Mouse (Mus musculus) lung, embryonic 16.5 days (tissue): ENCODE measurements around the gene Pola2. TPM values are rescaled to one million over a fixed set of nuclear protein-coding genes. Genes with fewer than 3 reads are reported as not detected.

Experiments
- polyA plus RNA-seq: library from polyadenylated mRNA; unstranded; fragments of >200 nt; fragmentation: Nextera tagmentation; extraction: Ambion mirVana; gene quantifications from 2 replicates; pipeline ENCODE4 v1.2.1, GENCODE M21; 2015

Gene Pola2
- polyA plus RNA-seq, 1 experiment from 2014 or later = 70.0 TPM

Other genes starting within 250 kb of the Pola2 start
- gene Ehbp1l1, start 237.9 kb downstream of the Pola2 start, polyA plus RNA-seq = 25.3 and 25.9 TPM in 2 replicates
- gene Fam89b, start 234.5 kb downstream of the Pola2 start, polyA plus RNA-seq = 89.1 and 92.9 TPM in 2 replicates
- 52.3 and 61.9 TPM in 2 replicates for gene Ltbp3, start 223.3 kb downstream of the Pola2 start, polyA plus RNA-seq
- 76.3 and 83.2 TPM in 2 replicates for gene Scyl1, start 192.8 kb downstream of the Pola2 start, polyA plus RNA-seq
- gene Frmd8, start 88.9 kb downstream of the Pola2 start, polyA plus RNA-seq = 56.4 and 61.1 TPM in 2 replicates
- gene Slc25a45, start 86.4 kb downstream of the Pola2 start, polyA plus RNA-seq = 5.7 and 6.2 TPM in 2 replicates
- gene Tigd3, start 70.1 kb downstream of the Pola2 start, polyA plus RNA-seq = 2.5 and 3.2 TPM in 2 replicates
- 155 TPM in 2 replicates for gene Dpf2, start 51.2 kb downstream of the Pola2 start, polyA plus RNA-seq
- gene Cdc42ep2, start 39.4 kb downstream of the Pola2 start, polyA plus RNA-seq = 15.6 and 17.1 TPM in 2 replicates
- not detected in 2 replicates for gene Slc22a20, start 21.9 kb upstream of the Pola2 start, polyA plus RNA-seq
- 12.3 and 12.8 TPM in 2 replicates for gene Capn1, start 51.7 kb upstream of the Pola2 start, polyA plus RNA-seq
- gene Syvn1, start 82.4 kb upstream of the Pola2 start, polyA plus RNA-seq = 27.7 and 31.7 TPM in 2 replicates
- 72.9 and 74.6 TPM in 2 replicates for gene Mrpl49, start 93.6 kb upstream of the Pola2 start, polyA plus RNA-seq
- gene Fau, start 93.6 kb upstream of the Pola2 start, polyA plus RNA-seq = 757 and 774 TPM in 2 replicates
- 26.2 and 28.6 TPM in 2 replicates for gene Znhit2, start 97.0 kb upstream of the Pola2 start, polyA plus RNA-seq
- gene Tm7sf2, start 104.2 kb upstream of the Pola2 start, polyA plus RNA-seq = 12.1 and 19.6 TPM in 2 replicates
- gene Vps51, start 113.0 kb upstream of the Pola2 start, polyA plus RNA-seq = 67.4 and 77.5 TPM in 2 replicates
- gene Tmem262, start 115.8 kb upstream of the Pola2 start, polyA plus RNA-seq = not detected in 2 replicates
- gene Gm28374, start 118.1 kb upstream of the Pola2 start, polyA plus RNA-seq = 1.4 and 1.5 TPM in 2 replicates
- 69.1 and 71.8 TPM in 2 replicates for gene Zfpl1, start 120.8 kb upstream of the Pola2 start, polyA plus RNA-seq
- gene Cdca5, start 120.8 kb upstream of the Pola2 start, polyA plus RNA-seq = 40.5 and 42.8 TPM in 2 replicates
- not detected in 2 replicates for gene AC131692.1, start 130.2 kb upstream of the Pola2 start, polyA plus RNA-seq
- gene Naaladl1, start 141.6 kb upstream of the Pola2 start, polyA plus RNA-seq = 0.29 and 0.94 TPM in 2 replicates
- gene Sac3d1, start 154.4 kb upstream of the Pola2 start, polyA plus RNA-seq = 32.5 and 36.4 TPM in 2 replicates
- 33.4 and 35.1 TPM in 2 replicates for gene Snx15, start 164.1 kb upstream of the Pola2 start, polyA plus RNA-seq
- gene Batf2, start 176.8 kb upstream of the Pola2 start, polyA plus RNA-seq = 0.31 and 0.96 TPM in 2 replicates
- 95.2 and 95.7 TPM in 2 replicates for gene Arl2, start 177.3 kb upstream of the Pola2 start, polyA plus RNA-seq
- not detected in 2 replicates for gene Majin, start 220.2 kb upstream of the Pola2 start, polyA plus RNA-seq